Mouse (Mus musculus): ENCODE results near the gene Rhox3e.
"Not testable (repeated sequence)": the region's sequence is repeated elsewhere in the genome, so short reads cannot be mapped to it uniquely, and the experiment has no call there.

- TF ChIP-seq POLR2A (IDR thresholded peaks at IDR 0.05; ENCODE audit: borderline replicate concordance, extremely low read depth, low read depth, low read length); CTCF (IDR thresholded peaks at IDR 0.05; ENCODE audit: insufficient read depth, low read length): not testable (repeated sequence)
These were observed 27.8 kb upstream of the Rhox3e start, which contains the start of gene Rhox4d for GRCm38 (mm10) chrX:37514059-37514458.
